Mouse (Mus musculus): Measurements from ENCODE around the gene Eif2b5. TPM values are rescaled to one million over a fixed set of nuclear protein-coding genes. Genes with fewer than 3 reads are reported as not detected.

Gene Eif2b5
- polyA plus RNA-seq, 1 experiment from 2014 or later, result 157 TPM

GRCm38 (mm10) chr16:20529375-20529774 is 30.8 kb downstream of the Eif2b5 start:
- Histone ChIP-seq H3K9me3 (no peaks in the 10 kb centered on the region), H3K4me3 (no peak overlapping the region), H3K4me1 (no peaks in the 10 kb centered on the region), H3K27me3 (replicated peaks; ENCODE audit: low read depth, poor library complexity, severe bottlenecking) (no peaks in the 10 kb centered on the region), H3K36me3 (replicated peaks) (peaks cover 98% of the 10 kb centered on the region), H3K27ac (replicated peaks) (no peak overlapping the region)
- no peak for DNase-seq (ENCODE audit: low spot score)
- 97% methylated on average over 1 of the region's 1 CpGs for WGBS

- WGBS, result 96% methylated on average over 20 of the region's 20 CpGs
- H3K36me3 ChIP-seq (replicated peaks), result peaks cover 84% of the 10 kb centered on the region
Measured at GRCm38 (mm10) chr16:20530941-20531340, 32.3 kb downstream of the Eif2b5 start.

DNA sequence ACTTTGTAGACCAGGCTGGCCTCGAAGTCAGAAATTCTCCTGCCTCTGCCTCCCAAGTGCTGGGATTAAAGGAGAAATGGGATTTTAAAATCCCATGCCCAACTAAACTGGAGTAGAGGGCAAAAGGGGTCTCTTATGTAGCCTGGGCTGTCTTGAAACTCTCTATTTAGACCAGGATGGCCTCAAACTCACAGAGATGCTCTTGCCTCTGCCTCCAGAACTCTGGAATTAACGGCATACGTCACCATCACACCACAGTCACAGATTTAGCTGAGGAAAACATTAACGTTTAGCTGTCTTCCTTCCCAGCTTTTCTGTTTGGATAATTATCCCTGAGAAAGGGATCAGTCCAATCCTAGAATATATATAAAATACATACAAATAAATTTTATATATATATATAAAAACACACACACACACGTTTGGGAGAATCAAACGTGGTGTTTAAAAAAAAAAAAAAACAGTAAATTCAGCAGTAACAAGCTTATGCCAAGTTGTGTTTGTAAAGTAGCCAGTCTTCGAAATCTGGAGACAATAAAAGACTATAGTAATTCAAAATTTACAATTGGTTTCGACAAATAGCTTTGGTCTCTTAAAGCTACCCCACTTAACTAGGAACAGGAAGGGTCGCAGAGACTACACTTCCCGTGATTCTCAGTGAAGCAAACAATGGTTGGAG is 36.1 kb downstream of the Eif2b5 start:
- Histone ChIP-seq H3K36me3 (replicated peaks) (peaks cover 72% of the 10 kb centered on the region), H3K27me3 (replicated peaks; ENCODE audit: low read depth, poor library complexity, severe bottlenecking) (no peaks in the 10 kb centered on the region), H3K9me3 (no peaks in the 10 kb centered on the region), H3K4me1 (peaks cover 23% of the 10 kb centered on the region), H3K27ac (replicated peaks) (no peak overlapping the region), H3K4me3 (peak overlapping the region; percentile 95; the same call in 1 of the 2 replicates)
- no peak for DNase-seq (ENCODE audit: low spot score)
- WGBS, result 49% methylated on average over 10 of the region's 10 CpGs

More at GRCm38 (mm10) chr16:20530941-20531340, 32.3 kb downstream of the Eif2b5 start:
- no peak for DNase-seq (ENCODE audit: low spot score)
- Histone ChIP-seq H3K4me3 (no peak overlapping the region), H3K9me3 (no peaks in the 10 kb centered on the region), H3K27ac (replicated peaks) (no peak overlapping the region), H3K4me1 (peaks cover 1% of the 10 kb centered on the region), H3K27me3 (replicated peaks; ENCODE audit: low read depth, poor library complexity, severe bottlenecking) (no peaks in the 10 kb centered on the region)

GRCm38 (mm10) chr16:20535296-20536080 is 36.9 kb downstream of the Eif2b5 start, which contains the start of gene Ap2m1:
TSS of gene Ap2m1 (plus strand) at chr16:20535478.
- Histone ChIP-seq H3K4me3 (peak within 1 kb of the TSS; percentile 95), H3K27ac (replicated peaks) (peak within 1 kb of the TSS; percentile 96), H3K9me3 (no peaks in the 10 kb centered on the region), H3K4me1 (peaks cover 23% of the 10 kb centered on the region), H3K36me3 (replicated peaks) (peaks cover 72% of the 10 kb centered on the region), H3K27me3 (replicated peaks; ENCODE audit: low read depth, poor library complexity, severe bottlenecking) (no peaks in the 10 kb centered on the region)
- WGBS, result under 1% methylated on average over 52 of the region's 52 CpGs
- peak; percentile 99 for DNase-seq (ENCODE audit: low spot score)

- 36% methylated on average over 9 of the region's 9 CpGs for WGBS
- Histone ChIP-seq H3K4me3 (peak overlapping the region; percentile 95), H3K36me3 (replicated peaks) (peaks cover 72% of the 10 kb centered on the region), H3K4me1 (peaks cover 23% of the 10 kb centered on the region), H3K27me3 (replicated peaks; ENCODE audit: low read depth, poor library complexity, severe bottlenecking) (no peaks in the 10 kb centered on the region), H3K9me3 (no peaks in the 10 kb centered on the region), H3K27ac (replicated peaks) (peak overlapping the region; percentile 96)
- DNase-seq (ENCODE audit: low spot score), result no peak
Measured at GRCm38 (mm10) chr16:20536081-20536665, 37.6 kb downstream of the Eif2b5 start.

DNA sequence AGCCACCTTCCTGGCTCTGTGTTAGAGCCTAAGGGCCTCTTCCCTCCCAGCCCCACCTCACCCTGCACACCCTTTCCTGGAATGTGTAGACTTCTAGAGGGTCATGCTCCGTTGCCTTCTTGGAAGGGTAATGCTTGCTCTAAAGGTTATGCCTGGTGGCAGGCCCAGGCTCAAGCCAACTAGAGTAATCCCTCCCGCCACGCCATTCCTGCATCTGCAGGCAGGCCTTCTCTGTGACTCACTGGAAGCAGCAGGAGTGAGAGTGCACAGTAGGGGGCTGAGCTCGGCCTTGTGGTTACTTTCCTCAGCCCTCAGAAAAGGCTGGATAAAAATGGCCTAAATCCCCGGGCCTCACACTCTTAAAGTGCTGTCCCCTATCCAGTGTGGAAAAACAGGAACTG is 38.5 kb downstream of the Eif2b5 start:
- no peak for DNase-seq (ENCODE audit: low spot score)
- Histone ChIP-seq H3K27me3 (replicated peaks; ENCODE audit: low read depth, poor library complexity, severe bottlenecking) (no peaks in the 10 kb centered on the region), H3K4me1 (peaks cover 23% of the 10 kb centered on the region)

GRCm38 (mm10) chr16:20537601-20538320 is 39.1 kb downstream of the Eif2b5 start:
- Histone ChIP-seq H3K36me3 (replicated peaks) (peaks cover 72% of the 10 kb centered on the region), H3K9me3 (no peaks in the 10 kb centered on the region), H3K4me3 (peak overlapping the region; percentile 95; the same call in 1 of the 2 replicates), H3K27me3 (replicated peaks; ENCODE audit: low read depth, poor library complexity, severe bottlenecking) (no peaks in the 10 kb centered on the region), H3K27ac (replicated peaks) (no peak overlapping the region; the same call in 1 of the 2 replicates), H3K4me1 (peaks cover 23% of the 10 kb centered on the region)
- no peak for DNase-seq (ENCODE audit: low spot score)
- 49% methylated on average over 6 of the region's 6 CpGs for WGBS

More for the DNA sequence above, 38.5 kb downstream of the Eif2b5 start:
- peak overlapping the region; percentile 95 for H3K4me3 ChIP-seq
- peaks cover 72% of the 10 kb centered on the region for H3K36me3 ChIP-seq (replicated peaks)
- no peaks in the 10 kb centered on the region for H3K9me3 ChIP-seq
- peak overlapping the region; percentile 52 for H3K27ac ChIP-seq (replicated peaks)
- 30% methylated on average over 5 of the region's 5 CpGs for WGBS

DNA sequence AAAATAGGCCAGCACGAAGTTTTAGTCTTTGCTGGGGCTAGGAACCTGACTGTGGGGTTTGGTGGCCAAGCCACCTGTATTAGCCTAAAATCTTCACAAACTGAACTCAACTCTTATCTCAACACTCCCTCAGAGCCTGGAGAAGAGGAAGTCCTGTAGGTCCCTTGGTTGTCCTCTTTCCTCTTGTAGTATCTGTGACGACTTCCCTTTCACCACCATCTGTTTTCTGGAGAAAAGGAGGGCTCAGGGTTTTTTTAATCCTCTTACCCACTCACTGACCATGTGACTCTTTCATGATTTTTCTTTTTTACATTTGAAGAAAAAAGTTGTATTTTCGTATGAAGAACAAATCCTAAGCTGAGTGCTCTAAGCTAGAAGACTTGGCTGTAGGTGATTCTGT is 41.0 kb downstream of the Eif2b5 start:
- peaks cover 71% of the 10 kb centered on the region for H3K36me3 ChIP-seq (replicated peaks)
- no peak overlapping the region for H3K27ac ChIP-seq (replicated peaks)
- no peak overlapping the region for H3K4me3 ChIP-seq
- no peaks in the 10 kb centered on the region for H3K27me3 ChIP-seq (replicated peaks; ENCODE audit: low read depth, poor library complexity, severe bottlenecking)
- DNase-seq (ENCODE audit: low spot score), result no peak
- 82% methylated on average over 3 of the region's 3 CpGs for WGBS
- no peaks in the 10 kb centered on the region for H3K9me3 ChIP-seq
- peaks cover 23% of the 10 kb centered on the region for H3K4me1 ChIP-seq

DNA sequence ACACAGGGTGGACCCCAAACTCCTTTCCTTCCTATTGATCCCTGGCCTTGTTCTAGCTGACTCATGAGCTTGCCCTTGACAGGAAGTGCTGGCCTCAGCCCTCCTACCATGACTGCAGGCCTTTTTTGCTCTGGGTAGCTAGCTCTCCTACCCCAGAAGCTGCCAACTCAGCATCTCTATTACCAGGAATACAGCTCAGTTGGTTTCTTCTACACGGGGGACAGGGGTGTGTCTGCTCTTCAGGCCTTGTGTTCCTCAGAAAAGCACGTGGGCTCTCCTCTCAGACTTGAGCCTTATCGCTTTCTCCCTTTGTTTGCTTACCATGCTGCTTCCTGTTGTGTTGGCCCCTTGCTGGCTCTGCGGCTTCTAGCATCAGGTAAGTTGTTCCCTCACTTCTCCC is 41.8 kb downstream of the Eif2b5 start:
- Histone ChIP-seq H3K27me3 (replicated peaks; ENCODE audit: low read depth, poor library complexity, severe bottlenecking) (no peaks in the 10 kb centered on the region), H3K4me1 (peaks cover 23% of the 10 kb centered on the region), H3K36me3 (replicated peaks) (peaks cover 79% of the 10 kb centered on the region), H3K9me3 (no peaks in the 10 kb centered on the region), H3K4me3 (no peak overlapping the region), H3K27ac (replicated peaks) (no peak overlapping the region)
- WGBS, result 85% methylated on average over 4 of the region's 4 CpGs
- no peak for DNase-seq (ENCODE audit: low spot score)

GRCm38 (mm10) chr16:20545696-20546095 is 47.1 kb downstream of the Eif2b5 start:
- H3K4me1 ChIP-seq, result peaks cover 16% of the 10 kb centered on the region
- no peaks in the 10 kb centered on the region for H3K9me3 ChIP-seq
- no peak overlapping the region for H3K4me3 ChIP-seq
- no peak for DNase-seq (ENCODE audit: low spot score)
- peaks cover 64% of the 10 kb centered on the region for H3K36me3 ChIP-seq (replicated peaks)
- no peak overlapping the region for H3K27ac ChIP-seq (replicated peaks)
- 90% methylated on average over 10 of the region's 10 CpGs for WGBS
- H3K27me3 ChIP-seq (replicated peaks; ENCODE audit: low read depth, poor library complexity, severe bottlenecking), result no peaks in the 10 kb centered on the region

- Histone ChIP-seq H3K4me3 (peak overlapping the region; percentile 93), H3K4me1 (peaks cover 16% of the 10 kb centered on the region), H3K9me3 (no peaks in the 10 kb centered on the region), H3K27me3 (replicated peaks; ENCODE audit: low read depth, poor library complexity, severe bottlenecking) (no peaks in the 10 kb centered on the region), H3K36me3 (replicated peaks) (peaks cover 64% of the 10 kb centered on the region), H3K27ac (replicated peaks) (no peak overlapping the region)
- 61% methylated on average over 5 of the region's 5 CpGs for WGBS
- no peak for DNase-seq (ENCODE audit: low spot score)
Measured at GRCm38 (mm10) chr16:20547423-20547822, 48.8 kb downstream of the Eif2b5 start.

All from embryonic facial prominence, embryonic 10.5 days (tissue).